Comparison of ENCODE assay signal across 15 mouse cellular contexts in the genomic region with DNA sequence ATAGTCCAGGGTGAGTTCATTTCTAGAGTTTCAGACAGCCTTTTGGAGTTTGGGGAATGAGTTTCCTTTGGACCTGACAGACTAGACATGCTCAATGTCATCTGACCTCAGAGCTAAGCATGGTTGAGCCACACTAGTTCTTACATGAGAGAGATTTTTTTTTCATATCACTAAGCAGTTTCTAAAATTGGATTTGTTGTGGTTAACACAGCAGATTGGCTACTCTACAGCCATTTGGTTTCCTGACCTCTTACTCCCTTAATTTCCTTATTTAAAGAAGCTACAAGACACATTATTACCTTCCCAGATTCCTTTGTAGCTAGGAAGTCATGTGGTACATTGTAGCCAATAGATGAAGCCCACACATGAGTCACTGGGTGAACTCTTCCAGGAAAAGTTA.
"Had no signal": no experiment of that assay in that cellular context is flagged by ENCODE, and none has a peak within 500 bp of the region (broad histone marks: within the 10 kb centered on the region; RNA-seq: fewer than 3 reads in every experiment).

No protein-coding gene starts in this region.

- H3K9me3 ChIP-seq: neural tube, embryonic 13.5 days; neural tube, embryonic 15.5 days; stomach, embryonic 15.5 days had no signal

- DNase-seq: retina, postnatal 1 day; right cerebral cortex, adult 18-20 months; right cerebral cortex, postnatal 14 days; right cerebral cortex, postnatal 25 days; right cerebral cortex, postnatal 4 days; spleen, adult 18-20 months; thymus, adult 18-20 months; thymus, adult 2 months; thymus, postnatal 14 days; thymus, postnatal 25 days; thymus, postnatal 36 days; thymus, postnatal 4 days had no signal

- H3K4me3 ChIP-seq: neural tube, embryonic 13.5 days; neural tube, embryonic 15.5 days; stomach, embryonic 15.5 days had no signal

- H3K4me2 ChIP-seq: neural tube, embryonic 13.5 days; neural tube, embryonic 15.5 days; stomach, embryonic 15.5 days had no signal

- H3K4me1 ChIP-seq: neural tube, embryonic 13.5 days; neural tube, embryonic 15.5 days; stomach, embryonic 15.5 days had no signal

- H3K36me3 ChIP-seq: neural tube, embryonic 13.5 days; neural tube, embryonic 15.5 days; stomach, embryonic 15.5 days had no signal

- H3K9ac ChIP-seq: neural tube, embryonic 13.5 days; neural tube, embryonic 15.5 days; stomach, embryonic 15.5 days had no signal

- H3K27ac ChIP-seq: neural tube, embryonic 13.5 days; neural tube, embryonic 15.5 days; stomach, embryonic 15.5 days had no signal

- H3K27me3 ChIP-seq: neural tube, embryonic 13.5 days; neural tube, embryonic 15.5 days; stomach, embryonic 15.5 days had no signal
